Mouse (Mus musculus) T-helper 17 cell (primary cell): Measurements from ENCODE around the gene Bloc1s5.
"Not testable (repeated sequence)": the region's sequence is repeated elsewhere in the genome, so short reads cannot be mapped to it uniquely, and the experiment has no call there.

ENCODE experiments used
- in situ Hi-C, 2 experiments: fragments of 300-600 bp; cut with MboI, MseI; formaldehyde crosslinking; loops; 1 replicate in 1 of 2; 2 replicates in 1 of 2; pipeline ENCODE4 v1.15.1; 2025; ENCODE audit warnings: high pct_unique_total_duplicates in 2 of 2

Bloc1s5 gene

GRCm38 (mm10) chr13:38634800-38635269 is at the start of gene Bloc1s5:
Gene Bloc1s5, minus strand, starts transcription at chr13:38635109.
- in situ Hi-C loops = loop anchor here in 1 of 2 experiments (10.0 kb wide), 1 partner anchor 320 kb away; no protein-coding TSS in a partner anchor

GRCm38 (mm10) chr13:38672336-38672735 is 37.4 kb upstream of the Bloc1s5 start:
- in situ Hi-C loops = no loop called here

GRCm38 (mm10) chr13:38671451-38671850 is 36.5 kb upstream of the Bloc1s5 start:
- in situ Hi-C loops = not testable (repeated sequence)

- in situ Hi-C loops = no loop called here
These were observed 35.1 kb upstream of the Bloc1s5 start for GRCm38 (mm10) chr13:38670051-38670450.

- in situ Hi-C loops = no loop called here
These were observed 33.6 kb upstream of the Bloc1s5 start for GRCm38 (mm10) chr13:38668514-38668913.

GRCm38 (mm10) chr13:38664753-38665152 is 29.8 kb upstream of the Bloc1s5 start:
- in situ Hi-C loops = no loop called here

GRCm38 (mm10) chr13:38659524-38660136 is 24.7 kb upstream of the Bloc1s5 start:
- in situ Hi-C loops = loop anchor here in 1 of 2 experiments (10.0 kb wide), 2 partner anchors 455 to 605 kb away; partner anchors contain the start of gene Snrnp48

GRCm38 (mm10) chr13:38658528-38659280 is 23.8 kb upstream of the Bloc1s5 start, which contains the start of gene Eef1e1:
Gene Eef1e1, minus strand, starts transcription at chr13:38659058.
- in situ Hi-C loops = loop anchor here in 1 of 2 experiments (10.0 kb wide), 2 partner anchors 454 to 604 kb away; partner anchors contain the start of gene Snrnp48

GRCm38 (mm10) chr13:38657865-38658264 is 23.0 kb upstream of the Bloc1s5 start:
- in situ Hi-C loops = loop anchor here in 1 of 2 experiments (10.0 kb wide), 2 partner anchors 453 to 603 kb away; partner anchors contain the start of gene Snrnp48

- in situ Hi-C loops = loop anchor here (5.0 to 10.0 kb wide), 3 partner anchors 118 to 595 kb away; partner anchors contain the start of gene Snrnp48 (in 1 of the 2)
These were observed 15.4 kb upstream of the Bloc1s5 start for GRCm38 (mm10) chr13:38650292-38650691.

- in situ Hi-C loops = loop anchor here in 1 of 2 experiments (5.0 kb wide), 1 partner anchor 432 kb away; no protein-coding TSS in a partner anchor
These were observed 14.2 kb upstream of the Bloc1s5 start for GRCm38 (mm10) chr13:38649069-38649468.

GRCm38 (mm10) chr13:38641414-38641813 is 6.5 kb upstream of the Bloc1s5 start:
- in situ Hi-C loops = no loop called here

GRCm38 (mm10) chr13:38640961-38641360 is 6.1 kb upstream of the Bloc1s5 start:
- in situ Hi-C loops = no loop called here

GRCm38 (mm10) chr13:38638694-38639093 is 3.8 kb upstream of the Bloc1s5 start:
- in situ Hi-C loops = loop anchor here in 1 of 2 experiments (10.0 kb wide), 1 partner anchor 316 kb away; no protein-coding TSS in a partner anchor

- in situ Hi-C loops = loop anchor here in 1 of 2 experiments (10.0 kb wide), 1 partner anchor 320 kb away; no protein-coding TSS in a partner anchor
These were observed 581 bp downstream of the Bloc1s5 start for GRCm38 (mm10) chr13:38634256-38634799.

- in situ Hi-C loops = loop anchor here in 1 of 2 experiments (10.0 kb wide), 1 partner anchor 321 kb away; no protein-coding TSS in a partner anchor
These were observed 1.5 kb downstream of the Bloc1s5 start for GRCm38 (mm10) chr13:38633287-38634000.

GRCm38 (mm10) chr13:38632556-38632955 is 2.4 kb downstream of the Bloc1s5 start:
- in situ Hi-C loops = loop anchor here in 1 of 2 experiments (10.0 kb wide), 1 partner anchor 322 kb away; no protein-coding TSS in a partner anchor

- in situ Hi-C loops = no loop called here
These were observed 8.7 kb downstream of the Bloc1s5 start for GRCm38 (mm10) chr13:38626229-38626525.

GRCm38 (mm10) chr13:38625492-38626228 is 9.2 kb downstream of the Bloc1s5 start:
- in situ Hi-C loops = no loop called here

- in situ Hi-C loops = no loop called here
These were observed 10.5 kb downstream of the Bloc1s5 start for GRCm38 (mm10) chr13:38624292-38624902.
